Mouse (Mus musculus) cerebellum, adult 9-11 months (tissue): ENCODE measurements around the gene Zc3h7a.

Experiments used
- DNase-seq: peaks from one replicate; pipeline ENCODE4 v3.0.0; 2022

Zc3h7a gene

GRCm38 (mm10) chr16:11134348-11135344, 41.5 kb downstream of the Zc3h7a start, which contains the start of gene Txndc11:
TSS of gene Txndc11 (minus strand) at chr16:11134650.
- peak; percentile 99 for DNase-seq

DNA sequence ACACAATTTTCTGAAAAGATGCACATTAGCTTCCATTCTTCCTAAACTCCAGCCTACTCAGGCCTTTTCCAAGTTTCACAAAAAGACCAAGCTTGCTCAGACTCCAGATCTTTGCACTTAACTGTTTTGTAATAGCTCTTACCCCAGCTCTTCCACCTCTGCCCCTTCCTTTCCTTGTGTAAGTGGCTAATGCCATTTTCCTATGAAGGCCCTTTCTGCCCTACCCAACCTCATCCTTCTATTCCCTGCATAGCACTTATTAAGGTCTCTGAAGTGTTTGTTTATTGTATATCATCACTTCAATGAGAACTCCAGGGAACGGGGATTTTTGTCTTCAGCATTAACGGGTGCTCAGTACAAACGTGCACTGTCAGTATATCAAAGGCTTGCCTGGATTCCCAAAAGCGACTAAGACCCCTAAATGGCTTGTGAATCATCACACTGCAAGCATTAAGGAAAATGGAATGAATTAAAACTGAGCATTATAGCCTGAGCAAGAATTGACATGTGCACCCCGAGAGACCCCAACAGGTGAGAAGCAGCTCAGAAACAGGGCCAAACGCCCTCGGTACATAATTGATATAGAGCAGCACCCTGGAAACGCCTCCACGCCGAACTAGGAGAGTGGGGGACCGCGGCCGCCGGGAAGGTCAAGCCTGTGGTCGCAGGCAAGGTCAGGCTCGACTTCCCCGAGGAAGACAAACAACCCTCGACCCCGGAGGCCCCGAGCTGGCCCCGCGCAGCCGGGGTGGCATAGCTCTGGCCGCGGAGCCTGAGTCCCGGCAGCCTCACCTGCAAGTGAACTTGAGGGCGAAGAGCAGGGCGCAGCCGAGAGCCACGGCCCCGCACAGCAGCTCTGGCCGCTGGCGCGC, 42.5 kb downstream of the Zc3h7a start:
- no peak for DNase-seq

- DNase-seq = no peak
These were observed 43.4 kb downstream of the Zc3h7a start for GRCm38 (mm10) chr16:11132839-11133238.

DNA sequence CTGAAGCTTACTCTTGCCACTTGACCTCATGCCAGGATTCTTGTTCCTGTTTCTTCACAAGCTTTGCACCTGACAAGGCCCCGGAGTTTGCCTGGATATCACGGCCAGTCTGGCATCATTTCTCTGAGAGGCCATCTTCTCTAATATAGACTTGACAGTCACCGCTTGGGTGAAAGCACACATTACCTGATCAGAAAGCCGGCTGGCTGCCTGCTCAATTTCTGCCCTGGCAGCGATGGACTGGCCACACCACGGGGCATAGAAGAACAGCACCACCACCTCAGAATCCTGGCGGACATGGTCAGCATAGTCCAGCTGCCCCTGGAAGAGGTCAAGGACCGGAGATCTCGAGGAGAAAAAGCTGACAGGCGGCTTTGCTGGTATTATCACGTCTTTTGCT, 47.9 kb downstream of the Zc3h7a start:
- peak; percentile 74 for DNase-seq

DNA sequence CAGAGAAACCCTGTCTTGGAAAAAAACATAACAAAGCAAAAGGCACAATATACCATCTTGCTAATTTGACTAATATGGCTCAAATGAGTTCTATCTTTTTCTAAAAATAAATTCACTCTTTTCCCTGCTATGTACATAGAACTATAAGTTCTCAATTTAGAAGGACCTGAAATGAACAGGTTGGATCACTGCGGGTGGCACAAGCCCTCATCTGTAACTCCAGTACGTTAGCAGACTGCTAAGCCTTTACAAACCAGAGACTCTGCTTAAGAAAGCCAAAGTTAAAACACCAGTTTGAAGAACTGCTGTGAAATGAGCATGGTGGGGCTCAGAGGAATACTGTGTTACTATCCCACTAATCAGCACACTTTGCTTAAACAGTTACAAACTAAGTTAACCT, 50.8 kb downstream of the Zc3h7a start:
- peak; percentile 67 for DNase-seq

DNA sequence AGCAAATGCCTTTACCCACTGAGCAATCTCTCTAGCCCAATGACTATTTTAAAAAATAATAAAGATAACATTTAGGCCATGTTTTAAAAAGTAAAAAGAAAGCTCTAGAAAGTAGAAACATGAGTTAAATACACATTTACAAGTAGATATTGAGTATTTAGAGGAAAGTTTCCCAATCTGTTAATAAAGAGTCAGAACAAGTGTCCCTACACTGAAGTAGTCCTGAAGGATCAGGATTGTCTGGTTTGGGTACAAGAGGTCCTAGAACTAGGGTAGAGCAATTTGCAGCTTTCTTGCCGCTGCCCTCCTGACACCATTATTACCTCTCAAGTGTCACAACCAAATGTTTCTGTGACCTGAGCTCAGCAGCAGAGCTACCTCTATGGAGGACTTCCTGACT, 52.1 kb downstream of the Zc3h7a start:
- DNase-seq = no peak

DNA sequence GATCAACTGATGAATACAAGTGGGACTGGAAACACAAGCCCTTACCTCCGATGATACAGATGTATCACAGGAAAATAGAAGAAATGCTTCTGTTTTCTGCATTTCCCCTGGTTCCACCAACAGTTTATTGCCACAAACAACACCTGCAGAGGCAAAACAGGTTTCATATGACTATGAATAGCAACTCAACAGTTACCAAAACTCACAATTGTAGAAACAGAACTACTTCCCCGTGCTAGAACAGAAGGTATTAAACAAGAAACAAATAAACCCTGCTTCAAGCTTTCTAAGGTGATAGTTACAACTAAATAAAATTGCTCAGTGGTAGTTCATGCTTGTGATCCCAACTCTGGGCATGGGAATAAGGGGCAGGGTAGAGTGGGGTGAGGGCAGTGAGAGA, 53.6 kb downstream of the Zc3h7a start:
- DNase-seq = no peak

DNA sequence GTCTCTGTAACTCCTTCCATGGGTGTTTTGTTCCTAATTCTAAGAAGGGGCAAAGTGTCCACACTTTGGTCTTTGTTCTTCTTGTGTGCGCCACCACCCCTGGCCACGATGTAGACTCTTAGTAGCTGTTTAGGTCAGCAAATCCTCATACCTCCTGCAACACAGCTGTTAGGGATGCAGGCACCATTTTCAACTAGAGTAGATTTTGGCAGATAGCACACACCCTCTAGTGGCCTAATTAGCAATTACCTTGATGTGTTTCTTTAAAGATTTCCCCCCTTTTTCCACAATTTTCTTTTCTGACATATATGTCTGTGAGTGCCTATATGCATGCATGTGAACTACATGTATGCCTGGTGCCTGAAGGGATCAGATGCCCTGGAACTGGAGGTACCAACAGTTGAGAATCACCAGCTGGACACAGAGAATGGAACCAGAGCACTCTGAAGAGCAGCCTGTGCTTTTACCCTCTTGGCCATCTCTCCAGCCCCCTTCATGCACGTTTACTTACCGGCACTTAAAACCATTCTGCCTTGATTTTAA, 66.9 kb downstream of the Zc3h7a start:
- DNase-seq = no peak

- no peak for DNase-seq
These were observed 71.3 kb downstream of the Zc3h7a start for GRCm38 (mm10) chr16:11104905-11105304.

GRCm38 (mm10) chr16:11097301-11097700, 78.9 kb downstream of the Zc3h7a start:
- DNase-seq = no peak

- no peak for DNase-seq
These were observed 82.3 kb downstream of the Zc3h7a start for GRCm38 (mm10) chr16:11093717-11094386.

GRCm38 (mm10) chr16:11092523-11092922, 83.7 kb downstream of the Zc3h7a start:
- DNase-seq = no peak

DNA sequence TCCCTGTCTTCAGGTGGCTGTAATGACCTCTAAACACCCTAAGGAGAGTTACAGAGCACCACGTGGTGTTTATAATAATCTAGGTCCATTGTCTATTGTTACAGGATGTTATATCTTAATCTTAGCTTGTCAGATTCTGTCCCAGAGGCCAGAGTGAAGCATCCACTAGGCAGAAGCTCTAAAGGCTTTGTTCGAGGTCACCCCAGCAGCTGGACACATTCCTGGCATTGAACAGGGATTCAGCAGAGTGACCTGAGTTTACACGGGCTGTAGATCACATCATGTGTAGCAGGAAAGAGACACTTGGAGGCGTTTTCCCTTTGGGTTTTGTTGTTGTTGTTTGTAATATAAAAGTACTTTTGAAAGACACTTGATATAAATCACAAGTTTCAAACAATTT, 84.1 kb downstream of the Zc3h7a start:
- DNase-seq = no peak

GRCm38 (mm10) chr16:11090836-11091570, 85.2 kb downstream of the Zc3h7a start:
- no peak for DNase-seq

DNA sequence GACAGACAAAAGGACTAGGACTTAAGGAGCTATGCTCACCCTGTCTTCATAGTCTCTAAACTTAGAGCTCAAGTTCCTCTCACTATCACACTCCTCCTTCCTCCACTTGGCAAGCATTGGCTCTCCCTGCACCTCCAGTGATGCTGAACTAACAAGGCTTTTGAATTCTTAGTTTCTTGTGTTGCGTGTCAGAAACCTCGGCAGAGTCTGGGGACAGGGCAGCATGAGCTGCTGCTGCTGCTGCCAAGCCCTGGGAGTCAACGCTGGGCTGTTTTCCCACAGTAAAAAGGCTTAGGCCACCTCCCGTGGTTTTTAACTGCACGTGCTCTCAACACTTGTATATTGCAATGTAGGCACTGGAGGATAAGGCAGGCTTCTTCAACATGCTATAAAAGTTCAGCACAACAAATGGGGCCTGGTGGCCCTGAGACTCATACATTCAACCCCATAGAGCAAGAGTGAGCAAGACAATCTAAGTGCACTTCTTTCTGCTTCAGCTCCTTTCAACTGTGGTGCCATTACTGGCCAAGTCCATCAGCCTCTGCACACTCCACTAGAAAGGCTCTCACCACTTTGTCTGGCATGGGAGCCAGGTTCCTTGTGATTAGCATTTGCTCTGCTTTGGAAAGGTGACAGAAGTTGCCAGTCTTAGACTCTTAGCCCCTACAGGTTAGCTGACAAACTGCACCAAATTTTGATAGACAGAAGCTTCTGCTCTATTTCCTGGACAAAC, 89.2 kb downstream of the Zc3h7a start:
- DNase-seq = peak; percentile 53
